Mouse (Mus musculus): ENCODE results near the gene Hibadh. TPM values are rescaled to one million over a fixed set of nuclear protein-coding genes. Genes with fewer than 3 reads are reported as not detected.

Hibadh gene
- polyA plus RNA-seq, 1 experiment from 2014 or later = 58.7 TPM

GRCm38 (mm10) chr6:52630625-52631024 lies 9.6 kb downstream of the Hibadh start:
- Histone ChIP-seq H3K4me2 (no peak overlapping the region), H3K27ac (no peak overlapping the region), H3K36me3 (replicated peaks) (no peaks in the 10 kb centered on the region), H3K9me3 (no peaks in the 10 kb centered on the region), H3K4me1 (no peaks in the 10 kb centered on the region), H3K27me3 (no peaks in the 10 kb centered on the region), H3K4me3 (replicated peaks) (no peak overlapping the region), H3K9ac (no peak overlapping the region)
- WGBS = 94% methylated on average over 4 of the region's 4 CpGs
- ATAC-seq (ENCODE audit: low FRiP score) = no peak

DNA sequence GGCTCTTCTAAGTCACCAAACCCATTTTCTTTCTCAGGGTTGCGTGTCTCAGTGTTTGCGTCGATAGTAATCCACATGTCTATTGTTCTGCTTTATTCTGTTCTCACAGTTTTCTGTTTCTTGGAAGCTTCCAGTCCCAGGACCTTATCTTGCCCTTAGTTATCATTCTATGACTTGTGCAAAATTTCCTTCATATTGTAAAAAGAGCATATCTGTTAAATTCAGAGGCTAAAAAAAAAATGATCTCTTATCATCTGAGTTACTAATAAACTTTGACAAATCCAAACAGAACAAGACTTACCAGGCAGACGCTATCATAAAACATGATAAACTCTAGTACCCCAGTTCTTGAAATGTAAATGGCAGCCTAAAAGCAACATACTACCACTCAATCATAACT lies 11.0 kb downstream of the Hibadh start:
- H3K4me3 ChIP-seq (replicated peaks) = no peak overlapping the region
- no peaks in the 10 kb centered on the region for H3K9me3 ChIP-seq
- no peak overlapping the region for H3K9ac ChIP-seq
- no peak overlapping the region for H3K27ac ChIP-seq
- no peak overlapping the region for H3K4me2 ChIP-seq
- no peaks in the 10 kb centered on the region for H3K4me1 ChIP-seq
- H3K27me3 ChIP-seq = no peaks in the 10 kb centered on the region
- H3K36me3 ChIP-seq (replicated peaks) = no peaks in the 10 kb centered on the region
- ATAC-seq (ENCODE audit: low FRiP score) = no peak
- WGBS = 92% methylated on average over 4 of the region's 4 CpGs

DNA sequence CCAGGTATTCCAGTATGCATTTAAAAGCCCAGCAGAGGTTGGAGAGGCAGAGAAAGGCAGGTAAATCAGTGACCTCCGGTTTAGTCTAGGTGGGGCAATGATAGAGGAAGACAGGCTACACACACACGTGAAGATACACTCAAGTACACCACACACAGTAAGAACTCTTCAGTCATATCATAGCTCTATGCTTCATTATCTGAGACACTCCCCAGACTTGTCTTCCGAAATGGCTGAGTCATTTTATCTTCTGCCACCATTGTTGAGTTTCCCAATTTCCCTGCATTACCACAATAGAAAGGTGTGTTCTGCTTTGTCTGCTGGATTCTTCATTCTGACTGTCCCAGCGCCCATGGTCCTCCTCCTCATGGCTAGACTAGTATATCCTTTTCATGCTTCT lies 13.5 kb downstream of the Hibadh start:
- no peaks in the 10 kb centered on the region for H3K9me3 ChIP-seq
- no peak overlapping the region for H3K4me3 ChIP-seq (replicated peaks)
- ATAC-seq (ENCODE audit: low FRiP score) = no peak
- no peak overlapping the region for H3K27ac ChIP-seq
- no peak overlapping the region for H3K9ac ChIP-seq
- 92% methylated on average over 4 of the region's 4 CpGs for WGBS
- no peak overlapping the region for H3K4me2 ChIP-seq
- no peaks in the 10 kb centered on the region for H3K4me1 ChIP-seq
- no peaks in the 10 kb centered on the region for H3K27me3 ChIP-seq
- H3K36me3 ChIP-seq (replicated peaks) = no peaks in the 10 kb centered on the region

DNA sequence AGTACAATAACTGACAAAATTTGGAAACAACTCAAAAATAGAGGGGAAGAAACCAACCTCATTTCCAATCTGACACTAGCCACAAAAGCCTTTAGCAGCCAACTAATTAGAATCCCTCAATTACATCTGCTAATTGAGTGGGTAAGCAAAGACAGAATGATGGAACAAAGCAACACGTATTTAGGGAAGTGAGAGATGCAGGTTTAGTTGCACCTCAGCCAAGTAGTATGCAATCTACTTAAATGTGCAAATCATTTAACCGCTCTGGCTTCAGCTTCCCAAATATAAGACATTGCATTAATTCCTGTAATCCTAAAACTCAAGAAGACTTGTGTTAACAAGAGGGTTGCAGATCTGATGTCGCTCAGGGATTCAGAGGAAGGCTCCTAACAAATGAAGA lies 16.4 kb downstream of the Hibadh start:
- Histone ChIP-seq H3K36me3 (replicated peaks) (no peaks in the 10 kb centered on the region; the same call in 1 of the 2 replicates), H3K9me3 (no peaks in the 10 kb centered on the region)
- WGBS = 82% methylated on average over 3 of the region's 3 CpGs

DNA sequence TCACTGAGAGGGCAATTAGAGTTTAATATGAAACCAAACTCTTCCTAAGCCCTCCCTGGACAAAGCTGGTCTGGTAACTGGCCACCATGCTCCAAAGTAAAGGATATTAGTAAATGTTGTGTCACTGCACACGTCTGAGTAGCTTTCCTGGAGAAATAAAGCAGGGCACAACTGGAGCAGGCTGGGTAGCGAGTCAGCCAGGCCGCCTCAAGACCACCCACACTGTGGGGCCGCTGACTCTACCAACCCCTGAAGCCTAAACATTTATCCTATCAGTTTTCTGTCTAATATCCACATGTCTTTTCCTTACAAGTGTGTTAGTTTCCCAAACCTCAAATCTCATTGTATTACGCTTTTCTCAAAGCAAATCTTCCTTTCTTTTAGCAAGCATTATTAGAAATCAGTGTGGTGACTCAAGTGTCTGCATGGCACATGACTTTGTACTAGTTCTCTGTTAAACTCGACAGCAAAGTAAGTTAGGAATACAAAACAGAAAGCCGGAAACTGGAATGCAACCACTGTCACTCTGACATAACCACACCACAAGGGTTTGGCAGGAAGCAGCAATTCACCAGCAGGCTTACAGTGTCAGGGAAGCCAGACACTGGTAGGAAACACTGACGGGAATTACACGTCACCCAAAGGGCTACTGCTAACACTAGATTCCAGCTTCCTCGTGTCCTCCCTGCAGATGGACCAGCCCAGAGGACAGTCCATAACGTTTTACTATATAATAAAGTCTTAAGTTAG lies 18.3 kb downstream of the Hibadh start:
- no peaks in the 10 kb centered on the region for H3K4me1 ChIP-seq
- H3K27ac ChIP-seq = no peak overlapping the region
- no peak overlapping the region for H3K4me3 ChIP-seq (replicated peaks)
- H3K9ac ChIP-seq = no peak overlapping the region
- no peak for ATAC-seq (ENCODE audit: low FRiP score)
- no peak overlapping the region for H3K4me2 ChIP-seq
- no peaks in the 10 kb centered on the region for H3K27me3 ChIP-seq
- H3K9me3 ChIP-seq = no peaks in the 10 kb centered on the region
- peaks cover 7% of the 10 kb centered on the region; the same call in 1 of the 2 replicates for H3K36me3 ChIP-seq (replicated peaks)
- 81% methylated on average over 11 of the region's 11 CpGs for WGBS

More for the DNA sequence above, 16.4 kb downstream of the Hibadh start:
- Histone ChIP-seq H3K9ac (no peak overlapping the region), H3K4me1 (no peaks in the 10 kb centered on the region), H3K4me2 (no peak overlapping the region), H3K27me3 (no peaks in the 10 kb centered on the region), H3K27ac (no peak overlapping the region), H3K4me3 (replicated peaks) (no peak overlapping the region)
- no peak for ATAC-seq (ENCODE audit: low FRiP score)

- 88% methylated on average over 2 of the region's 2 CpGs for WGBS
- ATAC-seq (ENCODE audit: low FRiP score) = no peak
These were observed 20.1 kb downstream of the Hibadh start for GRCm38 (mm10) chr6:52620090-52620489.

GRCm38 (mm10) chr6:52609626-52610352 lies 30.4 kb downstream of the Hibadh start:
- Histone ChIP-seq H3K9ac (no peak overlapping the region), H3K4me3 (replicated peaks) (no peak overlapping the region), H3K27me3 (no peaks in the 10 kb centered on the region), H3K27ac (no peak overlapping the region), H3K4me2 (no peak overlapping the region), H3K9me3 (no peaks in the 10 kb centered on the region), H3K36me3 (replicated peaks) (no peaks in the 10 kb centered on the region), H3K4me1 (no peaks in the 10 kb centered on the region)
- no peak for ATAC-seq (ENCODE audit: low FRiP score)
- WGBS = 94% methylated on average over 6 of the region's 6 CpGs

More at GRCm38 (mm10) chr6:52620090-52620489, 20.1 kb downstream of the Hibadh start:
- peaks cover 7% of the 10 kb centered on the region; the same call in 1 of the 2 replicates for H3K36me3 ChIP-seq (replicated peaks)
- H3K4me2 ChIP-seq = no peak overlapping the region
- H3K9ac ChIP-seq = no peak overlapping the region
- H3K9me3 ChIP-seq = no peaks in the 10 kb centered on the region
- no peaks in the 10 kb centered on the region for H3K27me3 ChIP-seq
- H3K4me1 ChIP-seq = no peaks in the 10 kb centered on the region
- H3K4me3 ChIP-seq (replicated peaks) = no peak overlapping the region
- H3K27ac ChIP-seq = no peak overlapping the region

GRCm38 (mm10) chr6:52608121-52608520 lies 32.1 kb downstream of the Hibadh start:
- no peaks in the 10 kb centered on the region for H3K9me3 ChIP-seq
- H3K36me3 ChIP-seq (replicated peaks) = no peaks in the 10 kb centered on the region
- H3K4me2 ChIP-seq = no peak overlapping the region
- no peak overlapping the region for H3K4me3 ChIP-seq (replicated peaks)
- H3K27ac ChIP-seq = no peak overlapping the region
- no peak overlapping the region for H3K9ac ChIP-seq
- H3K27me3 ChIP-seq = no peaks in the 10 kb centered on the region
- ATAC-seq (ENCODE audit: low FRiP score) = no peak
- no peaks in the 10 kb centered on the region for H3K4me1 ChIP-seq
- WGBS = 92% methylated on average over 4 of the region's 4 CpGs

- no peak overlapping the region for H3K4me2 ChIP-seq
- H3K4me1 ChIP-seq = no peaks in the 10 kb centered on the region
- H3K9me3 ChIP-seq = no peaks in the 10 kb centered on the region
- no peak for ATAC-seq (ENCODE audit: low FRiP score)
- no peaks in the 10 kb centered on the region for H3K27me3 ChIP-seq
- WGBS = 80% methylated on average over 7 of the region's 7 CpGs
- no peak overlapping the region for H3K27ac ChIP-seq
- H3K9ac ChIP-seq = no peak overlapping the region
- H3K4me3 ChIP-seq (replicated peaks) = no peak overlapping the region
- no peaks in the 10 kb centered on the region for H3K36me3 ChIP-seq (replicated peaks)
These were observed 33.3 kb downstream of the Hibadh start for GRCm38 (mm10) chr6:52606746-52607347.

- Histone ChIP-seq H3K9ac (no peak overlapping the region), H3K4me3 (replicated peaks) (no peak overlapping the region), H3K27me3 (no peaks in the 10 kb centered on the region), H3K4me2 (no peak overlapping the region), H3K9me3 (no peaks in the 10 kb centered on the region), H3K36me3 (replicated peaks) (no peaks in the 10 kb centered on the region), H3K4me1 (no peaks in the 10 kb centered on the region), H3K27ac (no peak overlapping the region)
- 89% methylated on average over 7 of the region's 7 CpGs for WGBS
- ATAC-seq (ENCODE audit: low FRiP score) = no peak
These were observed 38.2 kb downstream of the Hibadh start for GRCm38 (mm10) chr6:52601706-52602642.

GRCm38 (mm10) chr6:52601117-52601516 lies 39.1 kb downstream of the Hibadh start:
- H3K27me3 ChIP-seq = no peaks in the 10 kb centered on the region
- H3K4me3 ChIP-seq (replicated peaks) = no peak overlapping the region
- H3K27ac ChIP-seq = no peak overlapping the region
- H3K4me1 ChIP-seq = no peaks in the 10 kb centered on the region
- no peak for ATAC-seq (ENCODE audit: low FRiP score)
- no peaks in the 10 kb centered on the region for H3K36me3 ChIP-seq (replicated peaks)
- no peaks in the 10 kb centered on the region for H3K9me3 ChIP-seq
- no peak overlapping the region for H3K4me2 ChIP-seq
- 70% methylated on average over 4 of the region's 4 CpGs for WGBS
- no peak overlapping the region for H3K9ac ChIP-seq

- no peak overlapping the region for H3K9ac ChIP-seq
- H3K4me1 ChIP-seq = no peaks in the 10 kb centered on the region
- no peaks in the 10 kb centered on the region for H3K27me3 ChIP-seq
- 84% methylated on average over 1 of the region's 1 CpGs for WGBS
- ATAC-seq (ENCODE audit: low FRiP score) = no peak
- no peaks in the 10 kb centered on the region for H3K36me3 ChIP-seq (replicated peaks)
- no peaks in the 10 kb centered on the region for H3K9me3 ChIP-seq
- no peak overlapping the region for H3K4me2 ChIP-seq
- no peak overlapping the region for H3K4me3 ChIP-seq (replicated peaks)
- H3K27ac ChIP-seq = no peak overlapping the region
These were observed 45.4 kb downstream of the Hibadh start for GRCm38 (mm10) chr6:52594752-52595151.

Data from forebrain, embryonic 12.5 days (tissue).